Mouse (Mus musculus) heart, adult 2 months (tissue): ENCODE measurements at regions not wholly inside any gene's neighbourhood (a gene's known extent, or its start where the extent isn't known, plus 50 kb on each side); places are given as distances from the start of the nearest gene placed in this dataset.

Experiments
- DNase-seq, 2 experiments: peaks; one replicate each; pipeline ENCODE4 v3.0.0; 2021
- H3K27ac ChIP-seq: fragments of 200-600 bp; 2 replicates; pipeline ENCODE4 v1.8.1; 2022
- H3K27me3 ChIP-seq: fragments of 200-500 bp; 2 replicates; pipeline ENCODE4 v1.6.1; 2012; ENCODE audit warnings: mild to moderate bottlenecking, low read length, inconsistent platforms, mixed read lengths; ENCODE audit not compliant: control insufficient read depth, insufficient read depth
- H3K36me3 ChIP-seq: fragments of 200-500 bp; 2 replicates; pipeline ENCODE4 v1.6.1; 2012; ENCODE audit warnings: low read length, inconsistent platforms; ENCODE audit not compliant: control insufficient read depth, insufficient read depth
- H3K4me1 ChIP-seq: fragments of 200-500 bp; 2 replicates; pipeline ENCODE4 v1.6.1; 2011; ENCODE audit warnings: low read length; ENCODE audit not compliant: control insufficient read depth, insufficient read depth
- H3K4me3 ChIP-seq: fragments of 200-600 bp; 2 replicates; pipeline ENCODE4 v1.8.1; 2022
- H3K79me2 ChIP-seq: fragments of 200-500 bp; replicated peaks from 2 replicates; pipeline ENCODE4 v1.6.1; 2012; ENCODE audit warnings: mild to moderate bottlenecking, inconsistent platforms, low read length, moderate library complexity, mixed read lengths; ENCODE audit not compliant: control insufficient read depth, insufficient read depth
- H3K9ac ChIP-seq: fragments of 200-500 bp; 2 replicates; pipeline ENCODE4 v1.6.1; 2012; ENCODE audit warnings: low read depth, mild to moderate bottlenecking, control low read depth, inconsistent platforms, low read length, mixed read lengths
- CTCF ChIP-seq: fragments of 200-600 bp; IDR thresholded peaks from 2 replicates; pipeline ENCODE4 v1.8.1; 2022; ENCODE audit warnings: antibody characterized with exemption, mild to moderate bottlenecking, moderate library complexity
- EP300 ChIP-seq: fragments of 200-500 bp; IDR thresholded peaks from 2 replicates; pipeline ENCODE4 v1.6.1; 2011; ENCODE audit warnings: low read depth, low read length, control low read depth; ENCODE audit not compliant: insufficient read depth
- POLR2A ChIP-seq: fragments of 200-500 bp; IDR thresholded peaks from 2 replicates; pipeline ENCODE4 v1.6.1; 2011; ENCODE audit warnings: mild to moderate bottlenecking, low read depth, low read length, control low read depth; ENCODE audit not compliant: insufficient read depth
- WGBS: fragments of 180-500 bp; shearing (Covaris S2); methylation state at CpG from one replicate; pipeline ENCODE4 v1.1.7; 2018; 5-methylcytosine and 5-hydroxymethylcytosine counted together
- intact Hi-C: fragments of 180-260 bp; cut with DNase I; formaldehyde crosslinking; loops from one replicate; pipeline ENCODE4 v1.15.1; 2025

DNA sequence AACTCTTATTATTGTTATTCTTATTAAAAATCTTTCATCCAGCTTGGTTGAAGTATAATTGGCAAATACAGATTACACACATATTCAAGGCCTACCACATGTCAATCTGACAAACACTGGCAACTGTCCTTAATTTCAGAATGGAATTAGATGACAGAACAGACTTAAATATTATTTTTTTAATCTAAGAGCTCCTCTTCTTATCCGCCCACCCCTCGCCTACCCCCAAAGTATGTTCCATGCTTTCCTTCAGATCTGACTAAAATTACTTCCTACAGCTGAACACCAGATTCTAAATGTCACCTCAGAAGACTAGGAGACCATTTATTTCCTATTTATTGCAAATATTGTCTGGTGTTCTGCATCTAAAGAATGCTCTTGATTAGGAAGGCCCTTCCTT is 370.0 kb downstream of the Zfp536 start:
- intact Hi-C loops = no loop called here
- no peak overlapping the region for H3K27ac ChIP-seq
- no peak overlapping the region for H3K4me3 ChIP-seq
- H3K36me3 ChIP-seq = no peaks in the 10 kb centered on the region
- no peaks in the 10 kb centered on the region for H3K4me1 ChIP-seq
- H3K79me2 ChIP-seq = no peaks in the 10 kb centered on the region
- TF ChIP-seq CTCF (no peak), EP300 (no peak), POLR2A (no peak)
- no peak for DNase-seq
- WGBS = 93% methylated on average over 2 of the region's 2 CpGs
- no peaks in the 10 kb centered on the region for H3K27me3 ChIP-seq
- no peak overlapping the region for H3K9ac ChIP-seq

GRCm38 (mm10) chr7:37413350-37413749 is 360.1 kb downstream of the Zfp536 start:
- 69% methylated on average over 4 of the region's 4 CpGs for WGBS
- Histone ChIP-seq H3K9ac (no peak overlapping the region), H3K27ac (no peak overlapping the region), H3K4me3 (no peak overlapping the region), H3K79me2 (no peaks in the 10 kb centered on the region), H3K36me3 (no peaks in the 10 kb centered on the region), H3K27me3 (no peaks in the 10 kb centered on the region), H3K4me1 (no peaks in the 10 kb centered on the region)
- no peak for DNase-seq
- TF ChIP-seq EP300 (no peak), CTCF (no peak), POLR2A (no peak)
- intact Hi-C loops = no loop called here

DNA sequence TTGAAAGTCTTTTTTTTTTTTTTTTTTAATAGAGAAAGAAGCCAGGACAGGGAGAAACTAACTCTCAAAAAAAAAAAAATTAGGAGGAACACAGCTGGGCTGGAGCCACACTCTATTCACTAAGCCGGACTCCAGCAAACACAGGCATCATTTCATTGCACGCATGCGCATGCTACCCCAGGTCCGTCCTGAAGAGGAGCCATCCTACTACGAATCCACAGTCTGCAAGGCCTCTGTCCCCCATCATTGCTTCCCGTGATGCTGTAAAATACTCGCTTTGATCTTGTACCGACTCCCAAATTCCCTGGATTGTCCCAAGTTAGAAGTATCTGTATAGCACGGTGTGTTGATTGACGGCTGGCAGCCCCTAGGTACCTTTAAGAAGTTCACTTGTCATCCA is 351.7 kb downstream of the Zfp536 start:
- no peaks in the 10 kb centered on the region for H3K36me3 ChIP-seq
- TF ChIP-seq POLR2A (no peak), CTCF (0 out of 2 replicates have a peak, but pooled peaks have one; percentile 16), EP300 (no peak)
- WGBS = 78% methylated on average over 10 of the region's 10 CpGs
- no peak for DNase-seq
- no peak overlapping the region for H3K4me3 ChIP-seq
- no peaks in the 10 kb centered on the region for H3K27me3 ChIP-seq
- H3K79me2 ChIP-seq = no peaks in the 10 kb centered on the region
- H3K27ac ChIP-seq = no peak overlapping the region
- intact Hi-C loops = no loop called here
- no peak overlapping the region for H3K9ac ChIP-seq
- H3K4me1 ChIP-seq = no peaks in the 10 kb centered on the region
